Mouse (Mus musculus) urinary bladder, adult 18-20 months (tissue): Measurements from ENCODE around the gene Trpc4ap.
A peak's percentile ranks its signal among the peaks of the same experiment; 100 is the strongest.

Experiments
- DNase-seq, 2 experiments: peaks; one replicate each; pipeline ENCODE4 v3.0.0; 2022; ENCODE audit warnings: low spot score in 2 of 2, mixed read lengths in 2 of 2

Gene Trpc4ap

DNA sequence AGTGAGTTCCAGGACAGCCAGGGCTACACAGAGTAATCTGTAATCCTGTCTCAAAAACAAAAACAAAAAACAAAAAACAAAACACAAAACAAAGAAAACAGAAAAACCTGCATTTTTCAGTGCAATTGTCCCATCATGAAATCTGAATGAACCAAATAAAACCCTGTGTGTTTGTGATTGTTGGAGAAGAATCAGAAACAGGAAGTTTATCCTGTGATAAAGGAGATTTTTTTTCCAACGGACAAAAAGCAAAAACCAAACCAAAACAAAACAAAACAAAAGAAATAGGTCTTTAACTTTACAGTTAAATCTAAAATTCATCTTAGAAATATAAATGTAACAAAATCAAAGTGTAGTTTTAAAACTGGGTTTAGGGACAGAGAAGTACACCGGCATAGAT, 2.4 kb upstream of the Trpc4ap start:
- DNase-seq, result no peak

DNA sequence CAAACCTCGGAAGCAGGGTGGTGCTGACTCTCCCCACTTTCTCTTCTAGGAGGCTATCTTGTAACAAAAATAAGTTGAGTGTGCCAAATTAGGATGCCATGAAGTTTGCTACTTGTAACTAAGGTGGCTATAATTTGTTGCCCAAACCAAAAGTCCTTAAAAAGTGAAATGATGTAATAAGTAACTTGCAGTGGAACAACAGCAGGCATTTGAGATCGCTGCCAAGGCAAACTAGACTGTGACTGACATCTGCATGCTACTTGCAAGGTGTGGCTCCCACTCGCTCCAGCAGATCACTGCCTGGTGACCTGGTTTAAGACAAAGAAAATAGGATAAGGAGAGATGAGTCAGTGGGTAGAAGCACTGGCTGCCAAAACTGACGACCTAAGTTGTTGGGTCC, 952 bp upstream of the Trpc4ap start:
- DNase-seq, result no peak

GRCm38 (mm10) chr2:155691336-155691722, 855 bp downstream of the Trpc4ap start:
- no peak for DNase-seq

DNA sequence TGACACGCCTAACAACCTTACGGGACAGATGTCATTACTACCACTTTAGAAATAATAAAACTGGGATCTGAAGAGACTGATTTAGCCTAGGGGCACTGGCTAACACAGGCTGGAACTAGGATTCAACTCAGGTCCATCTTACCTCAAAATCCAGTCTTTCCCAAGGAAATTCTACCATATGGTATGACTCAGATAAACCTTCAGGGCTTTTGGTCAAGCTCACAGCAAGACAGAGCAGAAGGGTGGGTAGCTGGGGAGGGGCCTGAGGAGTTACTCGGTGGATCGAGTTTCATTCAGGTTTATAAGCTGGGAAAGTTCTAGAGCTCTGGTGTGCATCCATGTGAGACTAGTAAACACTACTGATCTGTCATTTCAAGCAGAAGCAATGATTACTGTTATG, 3.0 kb downstream of the Trpc4ap start:
- no peak for DNase-seq

GRCm38 (mm10) chr2:155687746-155688145, 4.4 kb downstream of the Trpc4ap start:
- DNase-seq, result no peak

DNA sequence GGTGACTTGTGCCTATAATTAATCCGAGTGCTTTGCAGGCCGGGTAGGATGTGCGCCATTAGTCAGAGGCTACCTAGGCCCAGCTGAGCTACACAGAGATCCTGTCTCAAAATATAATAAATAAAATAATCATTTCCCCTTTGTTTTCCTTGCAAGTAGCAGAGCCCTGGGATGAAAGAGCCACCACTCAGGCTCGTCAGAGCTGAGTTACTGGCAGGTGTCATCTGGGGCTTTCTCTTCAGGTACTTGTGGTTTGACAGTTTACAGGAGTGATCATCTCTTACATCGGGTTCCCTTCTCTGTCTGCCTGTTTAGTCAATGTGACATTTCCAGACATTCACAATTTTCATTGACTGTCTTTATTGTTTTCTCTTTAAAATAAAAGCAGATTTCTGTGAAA, 5.6 kb downstream of the Trpc4ap start:
- no peak for DNase-seq

DNA sequence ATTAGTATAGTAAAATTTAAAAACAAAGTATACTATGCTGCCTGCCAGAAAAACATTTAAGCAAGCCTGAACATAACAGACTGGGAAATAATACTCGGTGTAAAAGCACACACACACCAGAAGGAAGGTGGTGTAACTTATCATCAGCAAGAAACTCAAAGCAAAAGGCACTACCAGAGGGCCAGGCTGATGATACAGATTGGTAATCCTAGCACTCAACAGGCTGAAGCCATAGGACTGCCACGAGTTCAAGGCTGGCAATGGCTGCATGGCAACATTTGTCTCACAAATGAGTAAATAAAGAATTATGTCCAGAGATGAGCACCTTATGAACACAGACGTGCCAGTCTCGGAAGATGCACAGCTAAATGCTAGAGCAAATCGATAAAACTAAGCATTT, 8.4 kb downstream of the Trpc4ap start:
- no peak for DNase-seq

GRCm38 (mm10) chr2:155683137-155683536, 9.0 kb downstream of the Trpc4ap start:
- no peak for DNase-seq

DNA sequence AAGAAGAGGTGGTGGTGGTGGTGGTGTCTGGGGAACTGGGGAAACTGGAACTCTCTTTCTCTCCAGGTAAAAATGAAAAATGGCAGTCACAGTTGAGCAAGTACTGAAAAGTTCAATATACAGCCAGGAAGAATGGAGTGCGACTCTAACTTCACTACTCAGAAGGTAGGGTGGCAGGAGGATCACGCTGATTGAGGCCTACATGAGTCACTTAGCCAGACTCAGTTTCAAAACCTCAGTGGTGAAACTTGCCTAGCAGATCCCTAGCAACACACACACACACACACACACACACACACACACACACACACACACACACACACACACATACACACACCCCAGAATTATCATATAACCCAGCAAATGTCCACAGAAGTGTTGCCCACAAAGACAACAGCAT, 10.3 kb downstream of the Trpc4ap start:
- no peak for DNase-seq

DNA sequence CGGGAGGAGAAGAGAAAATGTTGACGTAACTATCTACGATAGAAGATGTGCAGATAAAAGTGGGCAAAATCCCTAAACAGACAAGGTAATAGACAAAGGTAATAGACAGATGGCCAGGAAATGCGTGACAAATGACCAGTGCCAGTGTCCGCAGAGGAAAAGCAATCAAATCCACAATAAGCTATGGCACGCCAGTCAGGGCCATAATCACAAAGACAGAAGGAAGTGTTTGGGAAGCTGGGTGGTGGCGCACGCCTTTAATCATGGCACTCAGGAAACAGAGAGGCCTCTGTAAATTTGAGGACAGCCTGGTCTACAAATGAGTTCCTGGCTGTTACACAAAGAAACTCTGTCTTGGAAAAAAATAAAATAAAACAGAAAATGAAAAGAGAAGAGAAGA, 11.0 kb downstream of the Trpc4ap start:
- DNase-seq, result no peak

GRCm38 (mm10) chr2:155680591-155680990, 11.6 kb downstream of the Trpc4ap start:
- no peak for DNase-seq

GRCm38 (mm10) chr2:155679586-155680110, 12.5 kb downstream of the Trpc4ap start:
- DNase-seq, result no peak

DNA sequence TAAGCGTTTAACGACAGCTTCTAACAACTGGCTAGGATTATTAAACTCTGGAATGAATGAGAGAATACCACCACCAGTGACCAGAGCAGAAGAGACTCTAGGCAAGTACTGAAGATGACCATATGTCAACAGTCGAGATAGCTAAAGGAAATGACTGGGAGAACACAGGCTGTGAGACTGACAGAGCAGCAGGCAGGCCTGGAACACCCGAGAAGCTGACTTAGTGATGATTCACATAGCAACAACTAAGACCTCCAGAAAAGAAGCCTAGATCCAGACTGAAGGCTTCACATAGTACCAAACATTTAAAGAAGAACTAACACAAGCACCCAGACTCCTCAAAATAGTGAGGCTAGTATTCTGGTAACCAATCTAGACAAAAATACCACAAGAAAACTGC, 17.1 kb downstream of the Trpc4ap start:
- DNase-seq, result no peak

DNA sequence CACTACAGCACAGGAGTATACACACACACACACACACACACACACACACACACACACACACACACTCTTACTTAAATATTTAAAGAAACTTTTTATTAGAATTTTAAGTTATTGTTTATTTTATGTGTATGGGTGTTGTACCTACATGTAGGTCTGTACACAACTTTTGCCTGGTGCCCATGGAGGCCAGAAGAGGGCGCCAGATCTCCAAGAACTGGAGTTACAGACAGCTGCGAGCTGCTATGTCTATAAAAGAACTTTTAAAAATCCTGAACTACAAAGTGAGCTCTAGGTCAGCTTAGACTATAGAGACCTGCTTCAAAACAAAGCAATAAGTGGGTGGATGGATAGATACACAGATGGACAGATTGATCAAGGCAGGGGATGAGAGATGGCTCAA, 18.6 kb downstream of the Trpc4ap start:
- DNase-seq, result peak in 1 of 2 experiments; percentile 16

- DNase-seq, result no peak
These were observed 20.9 kb downstream of the Trpc4ap start for GRCm38 (mm10) chr2:155671236-155671635.

DNA sequence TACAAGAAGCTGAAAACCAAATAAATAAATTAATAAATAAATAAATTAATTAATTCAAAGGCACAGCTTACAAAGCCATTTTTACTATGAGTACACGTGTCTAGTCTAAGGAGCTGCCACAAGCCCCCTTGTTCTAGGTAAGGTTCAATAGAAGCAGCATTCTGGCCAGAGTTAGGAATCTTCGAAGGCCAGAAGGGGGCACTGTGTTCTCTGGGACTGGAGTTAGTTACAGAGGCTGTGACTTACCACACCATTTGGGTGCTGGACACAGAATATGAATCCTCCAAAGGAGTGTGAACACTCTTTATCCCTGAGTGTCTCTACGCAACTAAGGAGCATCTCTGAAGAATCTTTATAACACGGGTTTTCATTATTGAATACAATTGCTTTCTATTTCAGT, 23.7 kb downstream of the Trpc4ap start:
- DNase-seq, result no peak

- no peak for DNase-seq
These were observed 24.3 kb downstream of the Trpc4ap start for GRCm38 (mm10) chr2:155667881-155668280.

DNA sequence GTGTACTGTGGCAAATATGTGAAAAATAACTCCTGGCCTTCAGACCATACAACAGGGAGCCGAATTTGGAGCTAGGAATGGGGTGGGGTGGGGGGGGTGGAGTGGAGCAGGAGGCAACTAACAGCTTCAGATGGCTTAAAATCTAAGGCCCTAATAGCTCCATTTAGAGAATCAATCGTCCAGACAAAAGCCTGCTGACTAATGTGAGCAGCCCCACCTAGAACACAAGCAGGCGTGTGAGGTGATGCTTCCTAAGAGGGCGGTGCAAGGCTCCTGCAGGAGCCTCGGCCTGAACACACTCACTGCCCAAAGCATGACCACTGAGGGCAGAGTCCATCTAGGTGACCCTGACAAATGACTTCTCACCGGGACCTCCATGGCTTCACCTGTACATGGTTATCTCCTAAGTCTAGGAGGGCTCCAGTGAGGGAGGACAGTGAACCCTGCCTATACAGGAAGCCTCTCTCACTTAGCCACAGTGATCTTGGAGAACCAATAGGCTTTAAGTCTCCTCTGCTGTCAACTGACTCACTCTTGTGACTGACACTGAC, 28.2 kb downstream of the Trpc4ap start:
- DNase-seq, result no peak

GRCm38 (mm10) chr2:155663097-155663496, 29.1 kb downstream of the Trpc4ap start:
- DNase-seq, result no peak

- no peak for DNase-seq
These were observed 29.8 kb downstream of the Trpc4ap start for GRCm38 (mm10) chr2:155662390-155662789.

GRCm38 (mm10) chr2:155655759-155656372, 36.3 kb downstream of the Trpc4ap start:
- DNase-seq, result no peak

- DNase-seq, result no peak
These were observed 39.6 kb downstream of the Trpc4ap start for GRCm38 (mm10) chr2:155652618-155653017.

DNA sequence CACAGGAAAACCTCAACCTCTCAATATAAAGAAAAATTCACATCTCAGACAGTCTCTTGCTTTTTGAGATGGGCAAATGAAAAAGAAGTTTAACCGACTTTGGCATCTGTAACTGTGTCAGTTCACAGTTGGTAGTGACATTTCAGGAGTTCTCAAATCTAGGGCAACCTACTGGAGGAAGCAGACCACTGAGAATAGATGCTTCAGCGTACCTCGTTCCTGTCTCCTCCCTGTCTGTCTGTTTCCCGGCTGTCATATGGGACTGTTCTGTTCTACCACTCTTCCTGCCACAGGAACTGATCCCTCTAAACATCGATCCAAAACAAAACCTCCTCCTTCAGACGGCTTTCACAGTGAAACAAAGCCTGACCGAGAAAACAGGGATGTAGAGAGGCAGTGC, 46.4 kb downstream of the Trpc4ap start:
- DNase-seq, result no peak
